Mouse (Mus musculus): ENCODE results near the gene Eif5. TPM values are rescaled to one million over a fixed set of nuclear protein-coding genes. Genes with fewer than 3 reads are reported as not detected.
"Not testable (repeated sequence)": the region's sequence is repeated elsewhere in the genome, so short reads cannot be mapped to it uniquely, and the experiment has no call there.

The Eif5 gene
- polyA plus RNA-seq, 1 experiment from 2014 or later: 511 TPM

- no peak overlapping the region for H3K4me3 ChIP-seq
Measured at GRCm38 (mm10) chr12:111550679-111551078, 12.9 kb downstream of the Eif5 start.

GRCm38 (mm10) chr12:111552342-111552741 is 14.5 kb downstream of the Eif5 start:
- Histone ChIP-seq H3K4me2 (no peak overlapping the region), H3K27me3 (no peaks in the 10 kb centered on the region), H3K9ac (no peak overlapping the region), H3K4me1 (no peaks in the 10 kb centered on the region), H3K36me3 (peaks cover 11% of the 10 kb centered on the region), H3K27ac (no peak overlapping the region), H3K4me3 (no peak overlapping the region), H3K9me3 (no peaks in the 10 kb centered on the region)
- ATAC-seq (ENCODE audit: insufficient number of reproducible peaks, low FRiP score, low TSS enrichment, low read depth): no peak
- 67% methylated on average over 8 of the region's 8 CpGs for WGBS

More at GRCm38 (mm10) chr12:111550679-111551078, 12.9 kb downstream of the Eif5 start:
- no peaks in the 10 kb centered on the region for H3K27me3 ChIP-seq
- 0 out of 2 replicates have a peak overlapping the region, but pooled peaks have one; percentile 4 for H3K27ac ChIP-seq
- H3K9ac ChIP-seq: no peak overlapping the region
- peaks cover 18% of the 10 kb centered on the region for H3K36me3 ChIP-seq
- no peak for ATAC-seq (ENCODE audit: insufficient number of reproducible peaks, low FRiP score, low TSS enrichment, low read depth)
- no peak overlapping the region for H3K4me2 ChIP-seq
- no peaks in the 10 kb centered on the region for H3K9me3 ChIP-seq
- 73% methylated on average over 1 of the region's 1 CpGs for WGBS
- no peaks in the 10 kb centered on the region for H3K4me1 ChIP-seq

GRCm38 (mm10) chr12:111555357-111555756 is 17.5 kb downstream of the Eif5 start:
- no peaks in the 10 kb centered on the region for H3K9me3 ChIP-seq
- no peak overlapping the region for H3K27ac ChIP-seq
- no peak overlapping the region for H3K4me2 ChIP-seq
- no peaks in the 10 kb centered on the region for H3K27me3 ChIP-seq
- 64% methylated on average over 4 of the region's 4 CpGs for WGBS
- no peak overlapping the region for H3K4me3 ChIP-seq
- ATAC-seq (ENCODE audit: insufficient number of reproducible peaks, low FRiP score, low TSS enrichment, low read depth): no peak
- H3K36me3 ChIP-seq: no peaks in the 10 kb centered on the region
- H3K4me1 ChIP-seq: peaks cover 5% of the 10 kb centered on the region; the same call in 1 of the 2 replicates
- H3K9ac ChIP-seq: no peak overlapping the region

- H3K4me3 ChIP-seq; H3K4me2 ChIP-seq; H3K27me3 ChIP-seq; H3K4me1 ChIP-seq; ATAC-seq (ENCODE audit: insufficient number of reproducible peaks, low FRiP score, low TSS enrichment, low read depth); H3K9me3 ChIP-seq; H3K27ac ChIP-seq; H3K36me3 ChIP-seq; H3K9ac ChIP-seq: not testable (repeated sequence)
- 85% methylated on average over 5 of the region's 5 CpGs for WGBS
Measured at GRCm38 (mm10) chr12:111555893-111556292, 18.1 kb downstream of the Eif5 start.

- Histone ChIP-seq H3K27me3 (no peaks in the 10 kb centered on the region), H3K9ac (no peak overlapping the region), H3K27ac (no peak overlapping the region), H3K36me3 (no peaks in the 10 kb centered on the region), H3K4me1 (peaks cover 5% of the 10 kb centered on the region), H3K4me3 (no peak overlapping the region), H3K9me3 (no peaks in the 10 kb centered on the region), H3K4me2 (no peak overlapping the region)
- no peak for ATAC-seq (ENCODE audit: insufficient number of reproducible peaks, low FRiP score, low TSS enrichment, low read depth)
- WGBS: 58% methylated on average over 6 of the region's 6 CpGs
Measured at GRCm38 (mm10) chr12:111557538-111557937, 19.7 kb downstream of the Eif5 start.

- no peaks in the 10 kb centered on the region for H3K36me3 ChIP-seq
- H3K4me1 ChIP-seq: peaks cover 5% of the 10 kb centered on the region
- H3K9ac ChIP-seq: no peak overlapping the region
- no peak overlapping the region for H3K27ac ChIP-seq
- H3K4me3 ChIP-seq: no peak overlapping the region
- ATAC-seq (ENCODE audit: insufficient number of reproducible peaks, low FRiP score, low TSS enrichment, low read depth): no peak
- no peaks in the 10 kb centered on the region for H3K9me3 ChIP-seq
- no peaks in the 10 kb centered on the region for H3K27me3 ChIP-seq
- H3K4me2 ChIP-seq: no peak overlapping the region
- WGBS: 22% methylated on average over 2 of the region's 2 CpGs
Measured at GRCm38 (mm10) chr12:111558655-111559054, 20.8 kb downstream of the Eif5 start.

GRCm38 (mm10) chr12:111559647-111560258 is 21.9 kb downstream of the Eif5 start:
- no peak for ATAC-seq (ENCODE audit: insufficient number of reproducible peaks, low FRiP score, low TSS enrichment, low read depth)
- Histone ChIP-seq H3K27ac (no peak overlapping the region), H3K4me2 (0 out of 2 replicates have a peak overlapping the region, but pooled peaks have one; percentile 8), H3K27me3 (no peaks in the 10 kb centered on the region), H3K36me3 (no peaks in the 10 kb centered on the region), H3K9ac (no peak overlapping the region), H3K9me3 (no peaks in the 10 kb centered on the region), H3K4me1 (peaks cover 5% of the 10 kb centered on the region), H3K4me3 (0 out of 2 replicates have a peak overlapping the region, but pooled peaks have one; percentile 3)
- WGBS: 45% methylated on average over 18 of the region's 18 CpGs

GRCm38 (mm10) chr12:111560286-111560685 is 22.5 kb downstream of the Eif5 start:
- Histone ChIP-seq H3K36me3 (no peaks in the 10 kb centered on the region), H3K27ac (no peak overlapping the region), H3K4me2 (no peak overlapping the region), H3K4me1 (peaks cover 5% of the 10 kb centered on the region), H3K27me3 (no peaks in the 10 kb centered on the region), H3K4me3 (no peak overlapping the region), H3K9ac (no peak overlapping the region), H3K9me3 (no peaks in the 10 kb centered on the region)
- no peak for ATAC-seq (ENCODE audit: insufficient number of reproducible peaks, low FRiP score, low TSS enrichment, low read depth)
- WGBS: 63% methylated on average over 5 of the region's 5 CpGs

GRCm38 (mm10) chr12:111562276-111562814 is 24.5 kb downstream of the Eif5 start:
- Histone ChIP-seq H3K9me3 (no peaks in the 10 kb centered on the region), H3K4me1 (peaks cover 5% of the 10 kb centered on the region), H3K9ac (no peak overlapping the region), H3K27me3 (no peaks in the 10 kb centered on the region), H3K4me3 (no peak overlapping the region), H3K36me3 (no peaks in the 10 kb centered on the region), H3K4me2 (no peak overlapping the region), H3K27ac (0 out of 2 replicates have a peak overlapping the region, but pooled peaks have one; percentile 27)
- 31% methylated on average over 4 of the region's 4 CpGs for WGBS
- no peak for ATAC-seq (ENCODE audit: insufficient number of reproducible peaks, low FRiP score, low TSS enrichment, low read depth)

GRCm38 (mm10) chr12:111563076-111563629 is 25.3 kb downstream of the Eif5 start:
- Histone ChIP-seq H3K4me1 (peaks cover 5% of the 10 kb centered on the region), H3K27me3 (no peaks in the 10 kb centered on the region), H3K9ac (no peak overlapping the region), H3K36me3 (no peaks in the 10 kb centered on the region), H3K27ac (0 out of 2 replicates have a peak overlapping the region, but pooled peaks have one; percentile 27), H3K9me3 (no peaks in the 10 kb centered on the region), H3K4me3 (no peak overlapping the region), H3K4me2 (no peak overlapping the region)
- ATAC-seq (ENCODE audit: insufficient number of reproducible peaks, low FRiP score, low TSS enrichment, low read depth): no peak
- 33% methylated on average over 5 of the region's 5 CpGs for WGBS

- no peaks in the 10 kb centered on the region for H3K9me3 ChIP-seq
- H3K36me3 ChIP-seq: no peaks in the 10 kb centered on the region
- H3K4me3 ChIP-seq: no peak overlapping the region
- no peak overlapping the region for H3K4me2 ChIP-seq
- no peaks in the 10 kb centered on the region for H3K27me3 ChIP-seq
- 66% methylated on average over 5 of the region's 5 CpGs for whole genome bisulfite sequencing
- no peaks in the 10 kb centered on the region; the same call in 1 of the 2 replicates for H3K4me1 ChIP-seq
- no peak overlapping the region for H3K27ac ChIP-seq
- no peak for ATAC-seq (ENCODE audit: insufficient number of reproducible peaks, low FRiP score, low TSS enrichment, low read depth)
- H3K9ac ChIP-seq: no peak overlapping the region
Measured at GRCm38 (mm10) chr12:111565363-111565762, 27.5 kb downstream of the Eif5 start.

- Histone ChIP-seq H3K9ac (no peak overlapping the region), H3K4me3 (no peak overlapping the region), H3K9me3 (no peaks in the 10 kb centered on the region), H3K36me3 (no peaks in the 10 kb centered on the region), H3K4me1 (peaks cover 9% of the 10 kb centered on the region), H3K27ac (no peak overlapping the region), H3K4me2 (no peak overlapping the region), H3K27me3 (no peaks in the 10 kb centered on the region)
- 65% methylated on average over 11 of the region's 11 CpGs for WGBS
- ATAC-seq (ENCODE audit: insufficient number of reproducible peaks, low FRiP score, low TSS enrichment, low read depth): no peak
Measured at GRCm38 (mm10) chr12:111568836-111569235, 31.0 kb downstream of the Eif5 start.
